Mouse (Mus musculus): Measurements from ENCODE around the gene Hoxd12. TPM values are rescaled to one million over a fixed set of nuclear protein-coding genes. Genes with fewer than 3 reads are reported as not detected.

Gene Hoxd12
- polyA plus RNA-seq, 2 experiments = 0.10 TPM; not detected in 1

DNA sequence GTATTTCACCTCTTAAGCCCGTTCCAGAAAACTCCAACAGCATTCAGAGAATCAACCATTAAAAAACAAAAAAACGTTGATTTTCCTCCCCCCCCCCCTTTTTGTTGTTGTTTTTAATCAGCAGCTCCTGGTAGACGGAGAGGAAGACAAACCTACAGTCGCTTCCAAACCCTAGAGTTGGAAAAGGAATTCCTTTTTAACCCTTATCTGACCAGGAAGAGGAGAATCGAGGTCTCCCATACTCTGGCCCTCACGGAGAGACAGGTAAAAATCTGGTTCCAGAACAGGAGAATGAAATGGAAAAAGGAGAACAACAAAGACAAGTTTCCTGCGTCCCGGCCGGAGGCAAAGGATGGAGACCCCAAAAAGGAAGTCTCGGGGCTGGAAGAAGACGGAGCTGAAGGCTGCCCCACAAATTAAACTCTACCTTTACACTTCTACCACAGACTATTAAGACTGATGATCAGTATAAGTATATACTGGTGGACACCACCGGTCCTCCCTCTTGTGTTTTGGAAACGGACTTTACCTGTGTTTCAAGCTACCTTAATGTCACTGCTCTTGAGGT, 31.7 kb downstream of the Hoxd12 start:
- no peaks in the 10 kb centered on the region for H3K36me3 ChIP-seq (replicated peaks; ENCODE audit: control insufficient read depth, insufficient read depth, low read depth)
- H3K4me3 ChIP-seq (ENCODE audit: insufficient read depth in 1 of 2, low read depth in 2 of 2, low read length in 2 of 2) = no peak overlapping the region
- no peak overlapping the region for H3K4me2 ChIP-seq (ENCODE audit: low read depth)
- WGBS (ENCODE audit: insufficient replicate concordance) = 4% methylated on average over 13 of the region's 13 CpGs
- H3K27ac ChIP-seq = no peak overlapping the region
- H3K9me3 ChIP-seq (ENCODE audit: control insufficient read depth, low read length) = no peaks in the 10 kb centered on the region
- H3K27me3 ChIP-seq (ENCODE audit: control insufficient read depth, insufficient read depth, low read length) = peaks cover 95% of the 10 kb centered on the region
- H3K4me1 ChIP-seq (replicated peaks; ENCODE audit: control insufficient read depth in 2 of 2, insufficient read depth in 2 of 2, low read length in 1 of 2) = no peaks in the 10 kb centered on the region
- no peak for TF ChIP-seq CTCF (IDR thresholded peaks at IDR 0.05; ENCODE audit: low read depth)
- TF ChIP-seq EP300 (IDR thresholded peaks at IDR 0.05; ENCODE audit: low read depth) = no peak
- ATAC-seq (ENCODE audit: insufficient read depth) (no peak), DNase-seq (ENCODE audit: low read depth in 3 of 3, low spot score in 3 of 3) (no peak)
- no peak overlapping the region for H3K9ac ChIP-seq (replicated peaks)

DNA sequence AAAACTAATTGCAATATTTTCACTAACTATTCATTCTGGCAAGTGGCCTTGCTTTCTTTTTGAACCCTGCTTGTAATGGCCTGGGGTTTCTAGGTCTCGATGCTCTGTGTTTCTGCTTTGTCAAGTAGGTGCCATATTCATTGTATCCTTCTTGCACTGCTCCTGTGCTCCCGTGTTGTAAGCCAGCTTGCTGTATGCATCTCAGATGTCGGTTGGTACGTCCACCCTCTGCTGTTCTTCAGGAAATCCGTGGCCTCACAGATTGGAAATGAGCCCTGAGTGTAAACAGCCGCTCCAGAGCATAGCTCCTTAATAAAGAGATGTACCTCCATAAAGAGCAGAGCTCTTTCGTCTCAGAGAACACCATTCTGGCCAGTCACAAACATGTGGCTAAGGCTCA, 32.8 kb downstream of the Hoxd12 start:
- no peak for ATAC-seq (ENCODE audit: insufficient read depth)
- 22% methylated on average over 7 of the region's 7 CpGs for WGBS (ENCODE audit: insufficient replicate concordance)

DNA sequence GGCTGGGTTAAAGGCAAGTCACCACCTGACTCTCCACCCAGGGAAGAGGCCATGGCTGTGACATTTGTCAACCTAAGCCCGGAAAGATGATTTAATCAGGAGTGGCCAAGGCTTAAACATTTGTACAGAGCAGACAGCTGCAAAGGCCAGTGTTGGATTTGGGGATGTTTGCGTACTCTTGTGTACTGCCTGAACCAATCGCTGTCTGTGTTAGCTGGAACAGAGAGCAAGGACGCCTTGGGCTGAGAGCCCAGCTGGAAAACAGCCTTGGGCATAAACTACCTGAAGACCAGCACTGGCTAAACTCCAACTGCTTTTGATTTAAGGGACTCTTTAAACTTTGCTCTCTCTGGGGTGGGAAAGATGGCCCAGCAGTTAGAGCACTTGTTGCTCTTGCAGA, 33.9 kb downstream of the Hoxd12 start:
- Histone ChIP-seq H3K9me3 (ENCODE audit: control insufficient read depth, low read length) (no peaks in the 10 kb centered on the region), H3K27ac (no peak overlapping the region), H3K4me1 (replicated peaks; ENCODE audit: control insufficient read depth in 2 of 2, insufficient read depth in 2 of 2, low read length in 1 of 2) (no peaks in the 10 kb centered on the region), H3K9ac (replicated peaks) (no peak overlapping the region), H3K36me3 (replicated peaks; ENCODE audit: control insufficient read depth, insufficient read depth, low read depth) (no peaks in the 10 kb centered on the region), H3K27me3 (ENCODE audit: control insufficient read depth, insufficient read depth, low read length) (peaks cover 96% of the 10 kb centered on the region), H3K4me3 (ENCODE audit: insufficient read depth in 1 of 2, low read depth in 2 of 2, low read length in 2 of 2) (no peak overlapping the region), H3K4me2 (ENCODE audit: low read depth) (no peak overlapping the region)
- no peak for DNase-seq (ENCODE audit: low read depth in 3 of 3, low spot score in 3 of 3)
- WGBS (ENCODE audit: insufficient replicate concordance) = 38% methylated on average over 4 of the region's 4 CpGs
- ATAC-seq (ENCODE audit: insufficient read depth) = no peak
- TF ChIP-seq EP300 (IDR thresholded peaks at IDR 0.05; ENCODE audit: low read depth) (no peak), CTCF (IDR thresholded peaks at IDR 0.05; ENCODE audit: low read depth) (no peak)

More for the DNA sequence above, 32.8 kb downstream of the Hoxd12 start:
- H3K36me3 ChIP-seq (replicated peaks; ENCODE audit: control insufficient read depth, insufficient read depth, low read depth) = no peaks in the 10 kb centered on the region
- no peak overlapping the region for H3K9ac ChIP-seq (replicated peaks)
- no peak overlapping the region for H3K27ac ChIP-seq
- TF ChIP-seq EP300 (IDR thresholded peaks at IDR 0.05; ENCODE audit: low read depth) (no peak), CTCF (IDR thresholded peaks at IDR 0.05; ENCODE audit: low read depth) (no peak)
- no peak for DNase-seq (ENCODE audit: low read depth in 3 of 3, low spot score in 3 of 3)
- no peak overlapping the region for H3K4me2 ChIP-seq (ENCODE audit: low read depth)
- H3K4me3 ChIP-seq (ENCODE audit: insufficient read depth in 1 of 2, low read depth in 2 of 2, low read length in 2 of 2) = no peak overlapping the region
- no peaks in the 10 kb centered on the region for H3K9me3 ChIP-seq (ENCODE audit: control insufficient read depth, low read length)
- H3K4me1 ChIP-seq (replicated peaks; ENCODE audit: control insufficient read depth in 2 of 2, insufficient read depth in 2 of 2, low read length in 1 of 2) = no peaks in the 10 kb centered on the region
- H3K27me3 ChIP-seq (ENCODE audit: control insufficient read depth, insufficient read depth, low read length) = peaks cover 96% of the 10 kb centered on the region

DNA sequence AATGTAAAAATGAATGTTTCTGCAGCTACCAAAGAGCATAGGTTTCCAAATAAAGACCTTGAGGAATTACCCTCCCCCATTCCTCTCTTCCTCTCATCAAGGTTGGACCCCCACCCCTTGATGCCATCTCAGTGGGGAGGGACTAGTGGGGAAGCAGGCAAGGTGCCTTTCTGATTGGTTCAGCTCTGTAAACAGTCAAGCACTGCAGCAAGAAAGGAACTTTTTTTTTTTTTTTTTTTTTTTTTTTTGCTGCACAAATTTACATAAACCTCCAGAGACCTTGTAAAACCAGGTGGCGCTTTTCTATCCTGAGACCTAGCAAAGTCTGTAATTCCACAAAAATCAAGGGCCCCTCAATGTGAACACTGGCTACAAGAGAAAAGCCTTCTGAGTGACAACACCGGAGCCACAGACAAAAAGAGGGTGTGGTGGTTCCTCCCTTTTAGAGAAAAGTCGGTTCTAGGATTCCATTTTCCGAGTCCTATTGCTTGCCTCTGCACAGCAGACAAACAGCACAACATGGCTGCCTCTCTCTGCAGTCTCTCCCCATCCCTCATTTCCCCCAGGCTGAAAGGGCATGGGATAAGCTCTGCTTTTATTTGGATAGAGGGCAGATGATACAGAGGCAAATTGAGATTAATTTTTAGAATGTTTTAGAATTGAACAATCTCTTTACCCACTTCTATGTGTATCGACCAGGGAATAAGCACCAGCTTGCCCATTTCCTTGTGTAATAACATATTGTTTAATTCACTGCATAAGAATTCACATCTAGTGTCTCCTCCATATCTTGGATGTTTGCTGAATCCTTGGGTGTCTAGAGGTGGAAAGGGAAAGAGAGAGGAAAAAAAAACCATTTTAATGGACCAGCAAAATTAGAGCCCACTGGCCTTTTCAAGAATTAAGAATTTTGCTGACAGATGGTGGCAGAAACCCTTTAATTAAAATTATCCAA, 34.9 kb downstream of the Hoxd12 start:
- TF ChIP-seq EP300 (IDR thresholded peaks at IDR 0.05; ENCODE audit: low read depth) (no peak), CTCF (IDR thresholded peaks at IDR 0.05; ENCODE audit: low read depth) (no peak)
- H3K9ac ChIP-seq (replicated peaks) = no peak overlapping the region
- WGBS (ENCODE audit: insufficient replicate concordance) = 17% methylated on average over 5 of the region's 5 CpGs
- no peak for DNase-seq (ENCODE audit: low read depth in 3 of 3, low spot score in 3 of 3)
- no peaks in the 10 kb centered on the region for H3K36me3 ChIP-seq (replicated peaks; ENCODE audit: control insufficient read depth, insufficient read depth, low read depth)
- no peak overlapping the region for H3K4me3 ChIP-seq (ENCODE audit: insufficient read depth in 1 of 2, low read depth in 2 of 2, low read length in 2 of 2)
- no peaks in the 10 kb centered on the region for H3K9me3 ChIP-seq (ENCODE audit: control insufficient read depth, low read length)
- peaks cover 96% of the 10 kb centered on the region for H3K27me3 ChIP-seq (ENCODE audit: control insufficient read depth, insufficient read depth, low read length)
- H3K4me1 ChIP-seq (replicated peaks; ENCODE audit: control insufficient read depth in 2 of 2, insufficient read depth in 2 of 2, low read length in 1 of 2) = no peaks in the 10 kb centered on the region
- no peak overlapping the region for H3K4me2 ChIP-seq (ENCODE audit: low read depth)
- no peak overlapping the region for H3K27ac ChIP-seq
- ATAC-seq (ENCODE audit: insufficient read depth) = no peak

DNA sequence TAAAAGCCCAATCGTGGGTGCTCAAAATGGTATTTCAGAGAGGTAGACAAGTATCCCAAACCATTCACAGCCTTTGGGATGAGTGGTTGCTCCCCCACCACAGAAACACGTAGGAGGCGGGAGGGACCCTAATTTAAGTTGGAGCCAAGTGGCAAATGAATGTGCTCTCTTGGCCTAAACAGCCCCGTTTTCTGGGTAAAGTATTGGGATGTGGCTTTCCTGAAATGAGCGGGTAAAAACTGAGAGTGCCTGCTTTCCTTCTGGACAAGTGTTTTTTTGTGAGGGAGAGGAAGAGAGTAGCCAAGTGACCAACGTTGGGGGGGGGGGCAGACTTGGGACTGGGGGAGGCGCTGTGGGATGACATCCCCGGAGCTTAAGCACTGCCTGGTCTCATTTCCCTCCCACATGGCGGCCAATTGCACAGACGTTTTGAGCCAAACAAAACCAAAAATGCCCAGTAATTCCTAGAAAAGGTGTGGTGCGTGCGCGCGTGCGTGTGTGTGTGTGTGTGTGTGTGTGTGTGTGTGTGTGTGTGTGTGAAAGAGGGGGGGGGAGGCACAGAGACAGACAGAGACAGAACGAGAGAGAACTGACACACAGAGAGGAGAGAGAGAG, 36.2 kb downstream of the Hoxd12 start:
- no peak overlapping the region for H3K4me2 ChIP-seq (ENCODE audit: low read depth)

More for the DNA sequence above, 36.2 kb downstream of the Hoxd12 start:
- no peak for DNase-seq (ENCODE audit: low read depth in 3 of 3, low spot score in 3 of 3)
- Histone ChIP-seq H3K9me3 (ENCODE audit: control insufficient read depth, low read length) (no peaks in the 10 kb centered on the region), H3K27ac (no peak overlapping the region), H3K4me3 (ENCODE audit: insufficient read depth in 1 of 2, low read depth in 2 of 2, low read length in 2 of 2) (no peak overlapping the region), H3K36me3 (replicated peaks; ENCODE audit: control insufficient read depth, insufficient read depth, low read depth) (no peaks in the 10 kb centered on the region), H3K9ac (replicated peaks) (no peak overlapping the region), H3K4me1 (replicated peaks; ENCODE audit: control insufficient read depth in 2 of 2, insufficient read depth in 2 of 2, low read length in 1 of 2) (no peaks in the 10 kb centered on the region), H3K27me3 (ENCODE audit: control insufficient read depth, insufficient read depth, low read length) (peaks cover 95% of the 10 kb centered on the region)
- 2% methylated on average over 16 of the region's 16 CpGs for WGBS (ENCODE audit: insufficient replicate concordance)
- TF ChIP-seq EP300 (IDR thresholded peaks at IDR 0.05; ENCODE audit: low read depth) (no peak), CTCF (IDR thresholded peaks at IDR 0.05; ENCODE audit: low read depth) (no peak)
- no peak for ATAC-seq (ENCODE audit: insufficient read depth)
